Mouse (Mus musculus) left cerebral cortex, postnatal 36 days (tissue): ENCODE results near the gene Gm8265. TPM values are rescaled to one million over a fixed set of nuclear protein-coding genes. Genes with fewer than 3 reads are reported as not detected.
"Not testable (repeated sequence)": the region's sequence is repeated elsewhere in the genome, so short reads cannot be mapped to it uniquely, and the experiment has no call there.

Source experiments
- DNase-seq, 2 experiments: peaks; one replicate each; pipeline ENCODE4 v3.0.0; 2021 to 2022; ENCODE audit warnings: low spot score in 2 of 2, mixed read lengths in 1 of 2
- intact Hi-C: fragments of 180-260 bp; cut with DNase I; formaldehyde crosslinking; loops from one replicate; pipeline ENCODE4 v1.15.1; 2025
- total RNA-seq, 2 experiments: library from RNA; stranded (reverse); gene quantifications; 2 replicates each; pipeline ENCODE4 v1.2.3; 2021

Gm8265 gene
- total RNA-seq, result not detected

DNA sequence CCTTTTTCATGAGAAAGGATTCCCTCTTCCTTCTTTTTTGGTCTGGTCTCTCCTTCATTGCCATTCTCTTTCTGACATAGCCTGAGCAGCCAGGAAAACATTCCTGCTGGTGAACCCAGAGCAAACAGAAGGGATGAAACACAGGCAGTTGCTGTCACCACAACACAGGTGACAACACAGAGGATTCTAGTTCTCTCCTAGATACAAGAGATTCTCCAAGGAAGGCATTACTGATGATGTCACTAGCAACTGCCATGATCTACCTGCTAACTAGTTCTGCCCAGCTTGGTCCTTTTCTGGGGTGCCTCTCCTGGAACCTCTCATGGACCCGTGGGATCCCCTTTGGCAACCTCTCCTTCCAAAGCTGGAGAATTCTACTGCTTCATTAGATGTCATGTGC lies at the start of gene Gm8265:
Gene Gm8265 (minus strand): TSS at position 101 of the 400 bp plus-strand sequence.
- intact Hi-C loops, DNase-seq: not testable (repeated sequence)

Other genes with a start within 250 kb of the Gm8265 start
- gene Gm3500, start 244.0 kb downstream of the Gm8265 start, total RNA-seq, result not detected
- 1 to 10 TPM; 2.9 to 3.0 TPM for gene Gm3194, start 177.6 kb downstream of the Gm8265 start, total RNA-seq
- not detected for gene Gm8246, start 155.2 kb downstream of the Gm8265 start, total RNA-seq
- gene Gm3187, start 148.8 kb downstream of the Gm8265 start, total RNA-seq, result not detected
- 1 to 10 TPM in 1 of 2 experiments, under 1 TPM in 1; 0.79 to 1.3 TPM for gene Gm3488, start 131.4 kb downstream of the Gm8265 start, total RNA-seq
- gene Gm3532, start 94.5 kb downstream of the Gm8265 start, total RNA-seq, result not detected
- not detected for gene Gm9603, start 54.4 kb upstream of the Gm8265 start, total RNA-seq
- gene Gm3373, start 108.5 kb upstream of the Gm8265 start, total RNA-seq, result under 1 TPM; 0.59 to 0.66 TPM
- 1 to 10 TPM; 2.9 to 3.0 TPM for gene Gm3383, start 175.0 kb upstream of the Gm8265 start, total RNA-seq
- gene Gm3424, start 197.3 kb upstream of the Gm8265 start, total RNA-seq, result not detected
- under 1 TPM; 0.42 to 1.00 TPM for gene Gm8237, start 247.4 kb upstream of the Gm8265 start, total RNA-seq